Mouse (Mus musculus): ENCODE data around the gene Ccdc42. TPM values are rescaled to one million over a fixed set of nuclear protein-coding genes. Genes with fewer than 3 reads are reported as not detected.
A peak's percentile ranks its signal among the peaks of the same experiment; 100 is the strongest.

Gene Ccdc42
- total RNA-seq, 2 experiments from 2014 or later: not detected

DNA sequence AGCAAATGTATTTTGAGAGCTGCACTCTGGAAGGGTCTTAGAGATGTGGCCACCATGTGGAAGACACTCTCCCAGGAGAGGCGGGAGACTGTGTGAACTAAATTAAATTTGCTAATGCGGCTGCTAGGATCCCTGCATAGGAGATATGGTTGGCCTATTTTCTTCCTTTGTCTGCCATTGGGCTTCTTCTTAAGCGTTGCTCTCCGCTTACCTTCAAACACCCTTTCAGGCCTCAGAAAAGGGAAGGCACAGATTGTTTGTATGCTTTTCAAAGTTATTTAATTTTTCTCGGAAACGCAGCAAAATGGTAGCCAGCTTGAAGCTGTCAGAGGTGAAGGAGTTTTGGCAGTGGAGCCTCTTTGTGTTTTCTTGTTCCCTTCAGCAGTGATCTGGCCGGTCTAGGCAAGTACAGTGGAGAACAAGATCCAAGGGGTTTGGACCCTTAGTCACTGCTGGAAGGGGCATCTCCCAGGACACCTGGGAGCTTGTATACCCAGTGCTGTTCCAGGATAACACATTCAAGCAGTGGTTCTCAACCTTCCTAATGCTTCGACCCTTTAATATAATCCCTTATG lies 2.8 kb upstream of the Ccdc42 start:
- no peak for ATAC-seq (replicated peaks; ENCODE audit: poor library complexity, severe bottlenecking)

DNA sequence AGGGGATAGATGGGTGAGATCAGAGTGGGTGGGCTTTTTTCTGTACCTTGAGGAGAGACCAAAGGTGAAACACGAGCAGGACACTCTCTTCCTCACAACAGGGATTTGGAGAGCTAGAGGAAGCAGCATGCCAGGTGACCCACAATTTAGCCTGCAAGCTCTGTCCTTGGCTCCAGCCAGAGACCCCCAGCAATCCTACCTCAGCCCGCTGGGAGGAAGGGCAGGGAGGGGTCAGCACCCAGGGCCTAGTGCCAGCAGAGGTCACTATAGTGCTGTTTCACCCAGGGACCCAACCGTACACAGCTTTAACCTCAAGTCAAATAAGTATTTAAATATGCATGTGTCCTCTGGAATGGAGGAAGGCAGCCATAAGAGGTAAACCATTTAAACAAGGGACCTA lies 931 bp upstream of the Ccdc42 start:
- ATAC-seq (replicated peaks; ENCODE audit: poor library complexity, severe bottlenecking): no peak

DNA sequence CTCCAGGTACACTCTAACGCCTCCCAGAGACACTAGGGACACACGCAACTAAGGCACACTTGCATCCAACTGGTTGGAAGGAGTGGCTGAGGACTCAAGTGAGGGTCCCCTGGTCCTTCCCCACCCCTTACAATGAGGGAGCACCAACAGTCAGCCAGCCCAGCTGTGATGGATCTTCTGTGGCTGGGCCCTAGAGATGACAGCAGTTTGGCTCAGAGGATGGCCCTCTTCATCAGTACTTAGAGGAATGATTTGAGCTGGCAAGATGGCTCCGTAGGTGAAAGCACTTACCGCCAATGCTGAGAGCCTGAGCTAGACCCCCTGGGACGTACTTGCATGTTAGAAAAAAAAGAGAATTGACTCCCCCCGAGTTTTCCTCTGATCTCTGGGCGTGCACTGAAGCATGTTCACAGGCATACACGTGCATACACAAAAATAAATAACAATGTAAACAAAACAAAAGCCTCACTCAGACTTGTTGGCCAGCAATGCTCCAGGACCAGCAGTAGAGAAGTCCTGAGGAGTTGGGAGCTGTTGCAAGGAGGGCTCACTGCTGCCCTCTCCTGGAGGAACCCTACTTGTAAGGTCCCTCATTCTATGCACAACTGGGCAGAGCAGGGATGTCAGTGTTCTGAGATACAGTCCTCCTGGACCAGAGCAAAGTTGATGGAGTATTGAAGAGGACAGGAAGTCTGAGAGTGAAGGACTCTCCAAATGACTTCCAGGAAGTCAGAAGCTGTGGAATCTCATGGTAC lies 2.4 kb downstream of the Ccdc42 start:
- ATAC-seq (replicated peaks; ENCODE audit: poor library complexity, severe bottlenecking): peak; percentile 63

DNA sequence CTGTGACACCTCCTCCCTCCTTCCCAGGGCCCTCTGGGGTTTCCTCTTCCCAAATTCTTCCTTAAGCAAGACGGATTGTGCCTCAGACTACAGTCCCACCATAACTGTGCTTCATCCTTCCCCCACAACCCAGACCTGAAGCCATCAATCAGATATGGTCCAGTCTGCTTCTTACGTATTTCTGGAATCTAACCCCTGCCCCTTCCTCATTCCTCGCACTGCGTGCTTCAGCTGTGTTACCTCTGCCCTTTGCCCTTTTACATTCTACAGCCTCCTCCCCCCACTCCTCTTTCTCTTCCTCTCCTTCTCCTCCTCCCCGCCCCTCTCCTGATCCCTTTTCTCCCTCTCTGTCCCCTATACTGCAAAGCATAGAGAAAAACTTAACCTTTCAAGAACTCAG lies 4.9 kb downstream of the Ccdc42 start:
- no peak for ATAC-seq (replicated peaks; ENCODE audit: poor library complexity, severe bottlenecking)

- ATAC-seq (replicated peaks; ENCODE audit: poor library complexity, severe bottlenecking): no peak
Observed at GRCm38 (mm10) chr11:68593247-68593646, 6.4 kb downstream of the Ccdc42 start.

DNA sequence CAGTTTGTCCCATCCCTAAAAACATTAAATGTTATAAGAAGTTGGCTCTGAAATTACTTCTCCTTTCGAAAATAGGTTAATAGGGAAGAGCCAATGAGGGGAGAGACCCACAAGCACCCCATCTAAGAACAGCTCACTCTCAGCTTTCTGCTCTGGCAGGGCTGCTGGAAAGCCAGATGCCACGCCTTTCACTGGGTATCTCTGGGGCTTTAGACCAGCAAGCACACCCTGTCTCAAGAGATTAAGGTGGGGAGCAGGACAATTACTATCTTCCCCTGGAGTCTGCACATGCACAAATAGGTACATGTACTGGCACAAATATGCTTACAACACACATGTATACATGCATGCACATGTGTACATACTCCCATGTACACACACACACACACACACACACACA lies 11.1 kb downstream of the Ccdc42 start:
- no peak for ATAC-seq (replicated peaks; ENCODE audit: poor library complexity, severe bottlenecking)

- ATAC-seq (replicated peaks; ENCODE audit: poor library complexity, severe bottlenecking): no peak
Observed at GRCm38 (mm10) chr11:68600551-68601021, 13.8 kb downstream of the Ccdc42 start.

DNA sequence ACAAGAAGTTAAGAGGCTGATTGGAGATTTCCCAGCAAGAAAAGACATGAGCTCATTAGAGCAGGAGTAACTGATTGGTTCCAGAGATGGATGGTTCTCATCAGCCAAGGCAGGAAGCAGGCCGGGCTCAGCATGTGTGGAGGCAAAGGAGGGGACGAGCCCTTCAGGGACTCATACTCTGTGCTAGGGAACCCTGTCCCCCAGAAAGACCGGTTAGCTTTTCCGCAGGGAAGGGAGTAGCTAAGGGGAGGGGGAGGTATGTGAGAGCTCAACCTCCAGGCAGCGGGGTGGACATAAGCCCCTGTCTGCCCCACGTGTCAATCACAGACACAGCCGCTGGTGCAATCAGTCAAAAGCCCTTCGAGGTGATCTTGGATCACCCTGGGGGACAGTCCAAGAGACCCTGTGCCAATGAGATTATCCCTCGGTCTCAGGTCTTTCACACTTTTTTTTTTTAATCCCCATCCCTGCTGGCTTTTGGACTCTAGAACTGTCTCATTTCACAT lies 14.7 kb downstream of the Ccdc42 start:
- ATAC-seq (replicated peaks; ENCODE audit: poor library complexity, severe bottlenecking): no peak

GRCm38 (mm10) chr11:68602200-68602931 lies 15.5 kb downstream of the Ccdc42 start:
- ATAC-seq (replicated peaks; ENCODE audit: poor library complexity, severe bottlenecking): no peak

GRCm38 (mm10) chr11:68607046-68607445 lies 20.2 kb downstream of the Ccdc42 start:
- no peak for ATAC-seq (replicated peaks; ENCODE audit: poor library complexity, severe bottlenecking)

- ATAC-seq (replicated peaks; ENCODE audit: poor library complexity, severe bottlenecking): no peak
Observed at GRCm38 (mm10) chr11:68609910-68610566, 23.2 kb downstream of the Ccdc42 start.

GRCm38 (mm10) chr11:68610567-68610947 lies 23.7 kb downstream of the Ccdc42 start:
- no peak for ATAC-seq (replicated peaks; ENCODE audit: poor library complexity, severe bottlenecking)

GRCm38 (mm10) chr11:68613071-68613711 lies 26.4 kb downstream of the Ccdc42 start:
- ATAC-seq (replicated peaks; ENCODE audit: poor library complexity, severe bottlenecking): no peak

- ATAC-seq (replicated peaks; ENCODE audit: poor library complexity, severe bottlenecking): no peak
Observed at GRCm38 (mm10) chr11:68622751-68623150, 35.9 kb downstream of the Ccdc42 start.

DNA sequence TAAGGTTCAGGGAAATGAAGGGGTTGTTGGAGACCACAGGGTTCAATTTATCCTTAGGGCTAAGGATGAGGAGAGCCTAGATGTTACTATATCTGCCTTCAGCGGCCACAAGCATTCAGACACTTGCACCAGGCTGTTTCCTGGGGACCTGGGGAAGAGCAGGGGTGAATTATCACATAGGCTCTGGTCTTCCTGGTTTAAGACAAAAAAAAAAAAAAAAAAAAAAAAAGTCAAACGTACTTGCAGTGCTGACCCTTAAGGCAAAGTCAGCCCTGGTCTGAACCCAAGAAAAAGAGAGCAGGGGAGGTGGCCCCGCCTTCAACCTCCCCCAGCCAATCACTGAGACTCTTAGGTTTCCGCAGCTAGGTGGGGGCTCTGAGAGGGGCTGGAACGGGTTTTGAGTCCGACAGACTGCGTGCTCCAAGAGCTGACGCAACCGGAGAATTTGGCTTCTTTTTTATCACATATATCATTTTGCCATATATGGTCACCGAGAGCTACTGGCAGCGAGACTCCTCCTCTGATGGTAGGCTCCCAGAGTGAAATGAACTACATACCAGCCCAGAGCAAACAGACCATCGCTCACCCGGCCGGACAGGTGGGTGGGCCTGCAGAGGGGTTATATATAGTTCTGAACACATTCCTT lies 36.5 kb downstream of the Ccdc42 start:
- ATAC-seq (replicated peaks; ENCODE audit: poor library complexity, severe bottlenecking): peak; percentile 84

- ATAC-seq (replicated peaks; ENCODE audit: poor library complexity, severe bottlenecking): no peak
Observed at GRCm38 (mm10) chr11:68623871-68624258, 37.0 kb downstream of the Ccdc42 start.

GRCm38 (mm10) chr11:68631611-68632316 lies 44.9 kb downstream of the Ccdc42 start:
- no peak for ATAC-seq (replicated peaks; ENCODE audit: poor library complexity, severe bottlenecking)

GRCm38 (mm10) chr11:68637861-68638615 lies 51.2 kb downstream of the Ccdc42 start:
- no peak for ATAC-seq (replicated peaks; ENCODE audit: poor library complexity, severe bottlenecking)

Measured in granulocyte monocyte progenitor cell, adult 5-6 weeks (primary cell).